Mouse (Mus musculus) G1E (cell line): ENCODE measurements around the gene AL607142.1.

Experiments used
- CTCF ChIP-seq: IDR thresholded peaks from 2 replicates; pipeline ENCODE4 v1.5.1; 2012; ENCODE audit warnings: low read depth, low read length, inconsistent platforms, mixed read lengths
- GATA1 ChIP-seq: IDR thresholded peaks from 2 replicates; pipeline ENCODE4 v1.6.1; 2012; ENCODE audit warnings: borderline replicate concordance, low read length, inconsistent platforms, mixed read lengths
- POLR2AphosphoS5 ChIP-seq: IDR thresholded peaks from 2 replicates; pipeline ENCODE4 v1.6.1; 2012; ENCODE audit warnings: low read depth, low read length, inconsistent platforms; ENCODE audit not compliant: insufficient replicate concordance
- TAL1 ChIP-seq: conservative IDR thresholded peaks from 2 replicates; pipeline ENCODE4 v1.6.1; 2012; ENCODE audit warnings: low read depth, low read length, inconsistent platforms, mixed read lengths

- TF ChIP-seq CTCF, result no peak
- no peak for TF ChIP-seq TAL1
- TF ChIP-seq GATA1, result no peak
- TF ChIP-seq POLR2AphosphoS5, result no peak
These were observed 12.5 kb downstream of the AL607142.1 start for GRCm38 (mm10) chr4:120077322-120077721.
